Mouse (Mus musculus) spleen, adult 2 months (tissue): ENCODE data around the gene Prkar1a. TPM values are rescaled to one million over a fixed set of nuclear protein-coding genes. Genes with fewer than 3 reads are reported as not detected.

Source experiments
- DNase-seq, 2 experiments: peaks; one replicate each; pipeline versions ENCODE4 v3.0.0 to v3.0.0-alpha.2; 2012 to 2021; ENCODE audit warnings: low spot score in 2 of 2, low read depth in 1 of 2
- H3K27ac ChIP-seq: fragments of 200-500 bp; 2 replicates; pipeline ENCODE4 v1.5.1; 2012; ENCODE audit warnings: low read length, inconsistent platforms; ENCODE audit not compliant: insufficient read depth
- H3K27me3 ChIP-seq: fragments of 200-500 bp; 2 replicates; pipeline ENCODE4 v1.6.1; 2012; ENCODE audit warnings: mild to moderate bottlenecking, moderate library complexity, low read length, inconsistent platforms; ENCODE audit not compliant: control insufficient read depth, insufficient read depth
- H3K36me3 ChIP-seq: fragments of 200-500 bp; 2 replicates; pipeline ENCODE4 v1.6.1; 2012; ENCODE audit warnings: mild to moderate bottlenecking, low read length, inconsistent platforms; ENCODE audit not compliant: control insufficient read depth, insufficient read depth
- H3K4me1 ChIP-seq: fragments of 200-500 bp; 2 replicates; pipeline ENCODE4 v1.6.1; 2011; ENCODE audit warnings: inconsistent platforms; ENCODE audit not compliant: control insufficient read depth, insufficient read depth, insufficient read length
- H3K4me3 ChIP-seq: fragments of 200-500 bp; 2 replicates; pipeline ENCODE4 v1.5.1; 2011; ENCODE audit warnings: mild to moderate bottlenecking, inconsistent platforms; ENCODE audit not compliant: insufficient read depth, insufficient read length; ENCODE audit errors: extremely low read depth
- CTCF ChIP-seq: fragments of 200-500 bp; IDR thresholded peaks from 2 replicates; pipeline ENCODE4 v1.5.1; 2011; ENCODE audit warnings: mild to moderate bottlenecking, inconsistent platforms; ENCODE audit not compliant: insufficient read depth, insufficient read length, insufficient replicate concordance; ENCODE audit errors: extremely low read depth
- POLR2A ChIP-seq: fragments of 200-500 bp; IDR thresholded peaks from 2 replicates; pipeline ENCODE4 v1.6.1; 2011; ENCODE audit warnings: low read depth, low read length, inconsistent platforms
- WGBS: fragments of 180-500 bp; shearing (Covaris S2); methylation state at CpG from one replicate; pipeline ENCODE4 v1.1.7; 2018; 5-methylcytosine and 5-hydroxymethylcytosine counted together
- polyA plus RNA-seq: library from polyadenylated mRNA; depleted of rRNA; stranded (reverse); fragments of >200 nt; gene quantifications from 2 replicates; pipeline ENCODE4 v1.2.3, GENCODE M21; 2012; rRNA removed

The Prkar1a gene
- 60.3 and 66.8 TPM in 2 replicates for polyA plus RNA-seq

GRCm38 (mm10) chr11:109649206-109649605 is at the start of gene Prkar1a:
TSS of gene Prkar1a (plus strand) at chr11:109649405.
- no peak for TF ChIP-seq POLR2A
- no peak for TF ChIP-seq CTCF

GRCm38 (mm10) chr11:109607600-109607999 is 41.6 kb upstream of the Prkar1a start:
- Histone ChIP-seq H3K36me3 (no peaks in the 10 kb centered on the region), H3K27me3 (no peaks in the 10 kb centered on the region), H3K4me1 (no peaks in the 10 kb centered on the region; the same call in 1 of the 2 replicates), H3K27ac (no peak overlapping the region), H3K4me3 (no peak overlapping the region)
- WGBS = 86% methylated on average over 6 of the region's 6 CpGs
- TF ChIP-seq CTCF = no peak
- no peak for TF ChIP-seq POLR2A
- DNase-seq = no peak

More at GRCm38 (mm10) chr11:109649206-109649605, at the start of gene Prkar1a:
- H3K36me3 ChIP-seq = peaks cover 3% of the 10 kb centered on the region
- no peaks in the 10 kb centered on the region for H3K27me3 ChIP-seq
- DNase-seq = no peak
- H3K4me1 ChIP-seq = peaks cover 10% of the 10 kb centered on the region
- WGBS = 13% methylated on average over 8 of the region's 8 CpGs
- H3K4me3 ChIP-seq = peak within 1 kb of the TSS; percentile 89
- H3K27ac ChIP-seq = peak within 1 kb of the TSS; percentile 39

- no peaks in the 10 kb centered on the region for H3K27me3 ChIP-seq
- no peaks in the 10 kb centered on the region; the same call in 1 of the 2 replicates for H3K4me1 ChIP-seq
- no peaks in the 10 kb centered on the region for H3K36me3 ChIP-seq
- 68% methylated on average over 6 of the region's 6 CpGs for WGBS
- no peak overlapping the region for H3K4me3 ChIP-seq
- no peak for DNase-seq
- H3K27ac ChIP-seq = no peak overlapping the region
- TF ChIP-seq CTCF (no peak), POLR2A (no peak)
These were observed 40.1 kb upstream of the Prkar1a start for GRCm38 (mm10) chr11:109608976-109609625.

- H3K27ac ChIP-seq = no peak overlapping the region
- H3K4me3 ChIP-seq = peak overlapping the region; percentile 71
- H3K27me3 ChIP-seq = no peaks in the 10 kb centered on the region
- DNase-seq = no peak
- H3K36me3 ChIP-seq = no peaks in the 10 kb centered on the region
- 37% methylated on average over 9 of the region's 9 CpGs for whole genome bisulfite sequencing
- TF ChIP-seq POLR2A (no peak), CTCF (no peak)
- H3K4me1 ChIP-seq = no peaks in the 10 kb centered on the region; the same call in 1 of the 2 replicates
These were observed 39.0 kb upstream of the Prkar1a start for GRCm38 (mm10) chr11:109610046-109610794.

- no peaks in the 10 kb centered on the region for H3K36me3 ChIP-seq
- WGBS = 1% methylated on average over 26 of the region's 26 CpGs
- no peak for DNase-seq
- no peaks in the 10 kb centered on the region for H3K27me3 ChIP-seq
- H3K4me1 ChIP-seq = no peaks in the 10 kb centered on the region; the same call in 1 of the 2 replicates
- peak overlapping the region; percentile 71 for H3K4me3 ChIP-seq
- TF ChIP-seq CTCF = no peak
- no peak for TF ChIP-seq POLR2A
- H3K27ac ChIP-seq = peak overlapping the region; percentile 59
These were observed 38.4 kb upstream of the Prkar1a start for GRCm38 (mm10) chr11:109610795-109611302.

- whole genome bisulfite sequencing = 2% methylated on average over 55 of the region's 58 CpGs
- TF ChIP-seq POLR2A (no peak), CTCF (no peak)
- Histone ChIP-seq H3K27ac (peak within 1 kb of the TSS; percentile 59), H3K27me3 (no peaks in the 10 kb centered on the region), H3K36me3 (no peaks in the 10 kb centered on the region), H3K4me3 (peak within 1 kb of the TSS; percentile 71), H3K4me1 (no peaks in the 10 kb centered on the region; the same call in 1 of the 2 replicates)
- DNase-seq = peak; percentile 90 to 94
These were observed 37.7 kb upstream of the Prkar1a start, which contains the start of gene Wipi1 for GRCm38 (mm10) chr11:109611303-109612149. TSS of gene Wipi1 (minus strand) at chr11:109611967.
